Mouse (Mus musculus): Measurements from ENCODE around the gene Clasp1.

- TF ChIP-seq CTCF (IDR thresholded peaks at IDR 0.05; ENCODE audit: borderline replicate concordance, insufficient read depth, low read length) (no peak), POLR2A (IDR thresholded peaks at IDR 0.05; ENCODE audit: low read depth, low read length) (no peak)
Measured at GRCm38 (mm10) chr1:118390266-118390660, 1.4 kb downstream of the Clasp1 start.
